Mouse (Mus musculus): ENCODE data around the gene Slc27a4. TPM values are rescaled to one million over a fixed set of nuclear protein-coding genes. Genes with fewer than 3 reads are reported as not detected.
A peak's percentile ranks its signal among the peaks of the same experiment; 100 is the strongest.

Gene Slc27a4
- polyA plus RNA-seq, 2 experiments = 1.5 to 2.3 TPM

DNA sequence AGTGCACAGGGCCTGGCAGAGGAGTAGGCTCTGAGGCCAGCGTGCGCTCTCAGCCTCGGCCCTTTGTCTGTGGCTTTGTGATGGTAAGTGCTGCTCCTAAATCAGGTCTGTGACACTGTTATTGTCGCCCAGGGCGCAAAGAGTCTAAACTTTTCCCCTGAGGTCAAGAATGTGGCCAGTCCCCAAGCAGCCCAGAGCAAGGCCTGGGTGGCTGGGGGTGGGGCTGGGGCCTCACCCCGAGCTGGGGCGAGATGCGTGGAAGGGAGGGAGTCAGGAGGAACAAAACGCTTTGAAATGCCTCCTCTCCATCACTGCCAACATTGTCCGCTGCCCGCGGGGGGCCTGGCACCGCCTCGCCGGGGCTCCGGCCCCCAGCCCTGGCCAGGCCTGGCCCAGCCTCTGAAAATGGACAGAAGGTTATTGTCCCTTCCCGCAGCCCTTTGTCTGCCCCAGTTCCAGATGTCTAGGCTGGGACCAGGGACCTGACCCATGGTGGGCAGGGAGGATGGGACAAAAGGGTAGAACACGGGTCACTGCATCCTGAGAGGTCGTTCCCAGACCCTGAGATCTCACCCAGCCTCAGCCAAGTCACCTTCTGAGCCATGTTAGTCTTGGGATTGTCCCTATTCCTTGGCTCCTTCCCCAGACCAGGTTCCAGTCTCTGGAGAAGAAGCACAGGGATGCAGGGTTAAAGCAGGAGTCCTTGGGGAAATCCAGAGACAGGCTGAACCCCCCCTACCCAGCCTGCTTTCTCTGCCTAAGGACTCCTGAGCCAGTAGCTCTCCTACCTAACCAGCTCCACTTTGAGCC is 54.2 kb downstream of the Slc27a4 start:
- no peaks in the 10 kb centered on the region for H3K36me3 ChIP-seq (replicated peaks; ENCODE audit: control insufficient read depth, insufficient read depth, low read depth)
- H3K9me3 ChIP-seq (ENCODE audit: control insufficient read depth, low read length) = no peaks in the 10 kb centered on the region
- ATAC-seq (ENCODE audit: insufficient read depth) (no peak), DNase-seq (ENCODE audit: low read depth in 3 of 3, low spot score in 3 of 3) (no peak)
- no peak overlapping the region for H3K27ac ChIP-seq
- no peak overlapping the region for H3K4me3 ChIP-seq (ENCODE audit: insufficient read depth in 1 of 2, low read depth in 2 of 2, low read length in 2 of 2)
- WGBS (ENCODE audit: insufficient replicate concordance) = 39% methylated on average over 19 of the region's 19 CpGs
- no peaks in the 10 kb centered on the region for H3K27me3 ChIP-seq (ENCODE audit: control insufficient read depth, insufficient read depth, low read length)
- H3K9ac ChIP-seq (replicated peaks) = no peak overlapping the region
- H3K4me2 ChIP-seq (ENCODE audit: low read depth) = no peak overlapping the region
- no peaks in the 10 kb centered on the region for H3K4me1 ChIP-seq (replicated peaks; ENCODE audit: control insufficient read depth in 2 of 2, insufficient read depth in 2 of 2, low read length in 1 of 2)
- TF ChIP-seq CTCF (IDR thresholded peaks at IDR 0.05; ENCODE audit: low read depth) = no peak
- TF ChIP-seq EP300 (IDR thresholded peaks at IDR 0.05; ENCODE audit: low read depth) = no peak

DNA sequence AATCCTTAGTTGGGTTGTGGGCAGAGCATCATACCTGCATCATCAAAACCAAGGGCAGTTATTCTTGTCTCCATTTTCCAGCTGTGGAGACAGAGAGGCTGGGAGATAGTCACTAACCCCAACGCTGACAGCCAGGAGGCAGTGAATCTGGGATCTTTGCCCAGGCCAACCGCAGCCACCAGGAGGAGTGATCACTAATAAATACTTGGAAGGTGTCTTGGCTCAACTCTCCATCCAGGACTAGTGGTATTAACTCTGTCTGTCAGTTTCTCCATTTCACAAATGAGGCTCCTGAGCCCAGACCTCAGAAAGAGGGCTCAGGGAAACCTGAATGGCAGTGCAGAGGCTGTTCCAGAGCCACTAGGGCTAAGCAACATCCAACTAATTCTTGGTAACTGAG is 54.9 kb downstream of the Slc27a4 start:
- WGBS (ENCODE audit: insufficient replicate concordance) = 44% methylated on average over 2 of the region's 2 CpGs
- TF ChIP-seq EP300 (IDR thresholded peaks at IDR 0.05; ENCODE audit: low read depth) (no peak), CTCF (IDR thresholded peaks at IDR 0.05; ENCODE audit: low read depth) (0 out of 2 replicates have a peak, but pooled peaks have one; percentile 7)
- H3K4me1 ChIP-seq (replicated peaks; ENCODE audit: control insufficient read depth in 2 of 2, insufficient read depth in 2 of 2, low read length in 1 of 2) = no peaks in the 10 kb centered on the region
- H3K9ac ChIP-seq (replicated peaks) = no peak overlapping the region
- H3K27ac ChIP-seq = no peak overlapping the region
- no peaks in the 10 kb centered on the region for H3K36me3 ChIP-seq (replicated peaks; ENCODE audit: control insufficient read depth, insufficient read depth, low read depth)
- no peaks in the 10 kb centered on the region for H3K9me3 ChIP-seq (ENCODE audit: control insufficient read depth, low read length)
- H3K4me3 ChIP-seq (ENCODE audit: insufficient read depth in 1 of 2, low read depth in 2 of 2, low read length in 2 of 2) = no peak overlapping the region
- no peak overlapping the region for H3K4me2 ChIP-seq (ENCODE audit: low read depth)
- no peak for ATAC-seq (ENCODE audit: insufficient read depth)
- no peak for DNase-seq (ENCODE audit: low read depth in 3 of 3, low spot score in 3 of 3)
- H3K27me3 ChIP-seq (ENCODE audit: control insufficient read depth, insufficient read depth, low read length) = no peaks in the 10 kb centered on the region

DNA sequence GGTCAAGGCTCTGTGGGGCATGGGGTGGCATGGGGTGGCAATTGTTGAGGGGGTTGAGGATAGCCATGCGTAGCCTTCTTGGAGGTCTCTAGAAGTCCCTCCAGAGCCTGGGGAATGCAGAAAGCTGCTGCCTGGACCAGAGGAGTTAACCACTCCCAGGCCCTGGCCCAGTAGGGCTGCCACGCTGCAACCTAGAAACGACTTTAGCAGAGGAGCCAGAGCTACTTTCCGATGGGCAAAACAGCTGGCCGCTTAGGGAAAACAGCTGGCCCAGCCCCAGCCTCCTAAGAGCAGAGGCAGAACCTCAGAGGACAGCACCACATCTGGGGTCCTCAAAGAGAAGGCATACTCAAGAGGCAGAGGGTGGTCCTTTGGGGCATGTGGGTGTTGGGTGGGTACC is 55.5 kb downstream of the Slc27a4 start:
- Histone ChIP-seq H3K4me2 (ENCODE audit: low read depth) (no peak overlapping the region), H3K4me3 (ENCODE audit: insufficient read depth in 1 of 2, low read depth in 2 of 2, low read length in 2 of 2) (no peak overlapping the region), H3K27ac (no peak overlapping the region), H3K36me3 (replicated peaks; ENCODE audit: control insufficient read depth, insufficient read depth, low read depth) (no peaks in the 10 kb centered on the region), H3K4me1 (replicated peaks; ENCODE audit: control insufficient read depth in 2 of 2, insufficient read depth in 2 of 2, low read length in 1 of 2) (no peaks in the 10 kb centered on the region), H3K9ac (replicated peaks) (no peak overlapping the region), H3K27me3 (ENCODE audit: control insufficient read depth, insufficient read depth, low read length) (no peaks in the 10 kb centered on the region), H3K9me3 (ENCODE audit: control insufficient read depth, low read length) (no peaks in the 10 kb centered on the region)
- no peak for ATAC-seq (ENCODE audit: insufficient read depth)
- DNase-seq (ENCODE audit: low read depth in 3 of 3, low spot score in 3 of 3) = no peak
- 72% methylated on average over 5 of the region's 5 CpGs for WGBS (ENCODE audit: insufficient replicate concordance)
- TF ChIP-seq EP300 (IDR thresholded peaks at IDR 0.05; ENCODE audit: low read depth) = no peak
- TF ChIP-seq CTCF (IDR thresholded peaks at IDR 0.05; ENCODE audit: low read depth) = no peak

DNA sequence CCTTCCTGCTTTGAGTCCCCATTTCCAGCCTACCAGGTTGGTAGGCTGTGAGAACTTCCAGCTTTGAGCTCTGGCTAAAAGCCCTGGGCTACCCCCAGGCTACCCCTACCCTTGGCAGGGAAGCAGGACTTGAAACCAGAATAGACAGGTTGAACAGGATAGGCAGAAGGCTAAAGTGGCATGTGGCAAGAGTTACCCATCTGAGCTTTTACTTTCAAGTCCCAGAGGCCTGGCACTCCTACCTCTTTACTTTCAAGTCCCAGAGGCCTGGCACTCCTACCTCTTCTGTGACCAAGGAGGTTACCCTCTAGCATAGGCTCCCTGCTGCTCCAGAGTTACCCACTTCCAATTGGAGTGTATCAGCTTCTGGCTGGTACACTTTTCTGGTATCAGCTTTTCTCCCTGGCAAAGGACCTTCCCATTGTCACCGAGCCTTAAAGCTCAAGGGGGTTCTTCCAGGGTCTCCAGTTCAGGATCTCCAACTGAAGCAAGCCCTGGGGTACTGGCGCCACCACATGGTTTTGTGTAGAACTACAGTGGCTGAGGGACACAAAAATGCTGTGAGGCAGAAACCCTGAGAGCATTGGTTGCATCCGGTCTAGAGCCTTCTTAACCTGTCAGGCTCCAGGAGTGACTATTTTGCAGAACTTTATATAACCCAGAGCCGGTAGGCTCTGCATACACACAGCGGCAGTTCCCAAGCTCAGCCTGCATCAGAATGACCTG is 56.5 kb downstream of the Slc27a4 start:
- no peak for ATAC-seq (ENCODE audit: insufficient read depth)
- no peak overlapping the region for H3K4me3 ChIP-seq (ENCODE audit: insufficient read depth in 1 of 2, low read depth in 2 of 2, low read length in 2 of 2)
- no peak overlapping the region for H3K4me2 ChIP-seq (ENCODE audit: low read depth)
- TF ChIP-seq EP300 (IDR thresholded peaks at IDR 0.05; ENCODE audit: low read depth) = no peak
- TF ChIP-seq CTCF (IDR thresholded peaks at IDR 0.05; ENCODE audit: low read depth) = peak; percentile 76
- no peaks in the 10 kb centered on the region for H3K9me3 ChIP-seq (ENCODE audit: control insufficient read depth, low read length)
- no peak overlapping the region for H3K27ac ChIP-seq
- H3K9ac ChIP-seq (replicated peaks) = no peak overlapping the region
- 9% methylated on average over 5 of the region's 5 CpGs for WGBS (ENCODE audit: insufficient replicate concordance)
- no peaks in the 10 kb centered on the region for H3K36me3 ChIP-seq (replicated peaks; ENCODE audit: control insufficient read depth, insufficient read depth, low read depth)
- peak in 2 of 3 experiments; percentile 10 to 16 for DNase-seq (ENCODE audit: low read depth in 3 of 3, low spot score in 3 of 3)
- H3K4me1 ChIP-seq (replicated peaks; ENCODE audit: control insufficient read depth in 2 of 2, insufficient read depth in 2 of 2, low read length in 1 of 2) = no peaks in the 10 kb centered on the region
- no peaks in the 10 kb centered on the region for H3K27me3 ChIP-seq (ENCODE audit: control insufficient read depth, insufficient read depth, low read length)

DNA sequence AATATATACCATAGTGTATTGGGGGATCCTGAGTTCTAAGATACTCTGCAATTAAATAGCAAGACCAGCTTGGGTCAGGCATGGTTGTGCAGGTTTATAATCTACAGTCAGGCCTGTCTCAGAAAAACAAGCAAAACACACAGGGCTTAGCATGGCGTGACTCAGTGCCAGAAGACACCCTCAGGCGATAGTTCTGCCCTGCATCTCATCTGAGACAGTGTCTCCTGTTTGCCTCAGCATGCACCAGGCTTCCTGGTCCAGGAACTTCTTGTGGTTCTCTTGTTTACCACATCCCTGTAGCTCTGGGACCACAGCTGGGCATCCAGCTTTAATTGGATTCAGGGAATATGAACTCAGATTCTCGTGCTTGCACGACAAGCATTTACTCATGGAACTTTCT is 62.7 kb downstream of the Slc27a4 start:
- peaks cover 2 to 3% of the 10 kb centered on the region in 2 experiments for H3K4me1 ChIP-seq (replicated peaks; ENCODE audit: control insufficient read depth in 2 of 2, insufficient read depth in 2 of 2, low read length in 1 of 2)
- no peak overlapping the region for H3K4me2 ChIP-seq (ENCODE audit: low read depth)
- H3K27me3 ChIP-seq (ENCODE audit: control insufficient read depth, insufficient read depth, low read length) = no peaks in the 10 kb centered on the region
- 54% methylated on average over 4 of the region's 4 CpGs for WGBS (ENCODE audit: insufficient replicate concordance)
- H3K4me3 ChIP-seq (ENCODE audit: insufficient read depth in 1 of 2, low read depth in 2 of 2, low read length in 2 of 2) = no peak overlapping the region
- H3K9me3 ChIP-seq (ENCODE audit: control insufficient read depth, low read length) = no peaks in the 10 kb centered on the region
- DNase-seq (ENCODE audit: low read depth in 3 of 3, low spot score in 3 of 3) (no peak), ATAC-seq (ENCODE audit: insufficient read depth) (no peak)
- no peak overlapping the region for H3K9ac ChIP-seq (replicated peaks)
- TF ChIP-seq EP300 (IDR thresholded peaks at IDR 0.05; ENCODE audit: low read depth) (no peak), CTCF (IDR thresholded peaks at IDR 0.05; ENCODE audit: low read depth) (no peak)
- no peaks in the 10 kb centered on the region for H3K36me3 ChIP-seq (replicated peaks; ENCODE audit: control insufficient read depth, insufficient read depth, low read depth)
- H3K27ac ChIP-seq = no peak overlapping the region

Small RNA genes lying within 50 kb of the gene (microRNA-seq; reads per million reads assigned to microRNA genes)
- not detected for gene Mir219a-2
- gene Mir219b = not detected

Other genes with a start within 250 kb of the Slc27a4 start
- 10.1 and 11.1 TPM in 2 replicates for gene Rapgef1, start 182.9 kb upstream of the Slc27a4 start, polyA plus RNA-seq (2012; rRNA removed)
- gene Rapgef1, start 182.9 kb upstream of the Slc27a4 start, polyA plus RNA-seq (2014; fragmentation: Nextera tagmentation; extraction: Ambion mirVana) = 3.9 and 5.5 TPM in 2 replicates
- 0.39 and 0.64 TPM in 2 replicates for gene Gm13420, start 50.9 kb upstream of the Slc27a4 start, polyA plus RNA-seq (2012; rRNA removed)
- gene Gm13420, start 50.9 kb upstream of the Slc27a4 start, polyA plus RNA-seq (2014; fragmentation: Nextera tagmentation; extraction: Ambion mirVana) = 0.34 and 0.38 TPM in 2 replicates
- not detected in 2 replicates for gene Gm13547, start 43.3 kb upstream of the Slc27a4 start, polyA plus RNA-seq (2012; rRNA removed)
- not detected in 2 replicates for gene Gm13547, start 43.3 kb upstream of the Slc27a4 start, polyA plus RNA-seq (2014; fragmentation: Nextera tagmentation; extraction: Ambion mirVana)
- gene Coq4, start 15.1 kb upstream of the Slc27a4 start, polyA plus RNA-seq (2012; rRNA removed) = 8.4 and 10.0 TPM in 2 replicates
- 11.6 and 13.4 TPM in 2 replicates for gene Coq4, start 15.1 kb upstream of the Slc27a4 start, polyA plus RNA-seq (2014; fragmentation: Nextera tagmentation; extraction: Ambion mirVana)
- gene Trub2, start 14.1 kb upstream of the Slc27a4 start, polyA plus RNA-seq (2012; rRNA removed) = 11.2 and 15.1 TPM in 2 replicates
- 9.3 and 11.8 TPM in 2 replicates for gene Trub2, start 14.1 kb upstream of the Slc27a4 start, polyA plus RNA-seq (2014; fragmentation: Nextera tagmentation; extraction: Ambion mirVana)
- gene Urm1, start 17.4 kb downstream of the Slc27a4 start, polyA plus RNA-seq (2012; rRNA removed) = 14.5 and 17.7 TPM in 2 replicates
- 7.4 and 8.4 TPM in 2 replicates for gene Urm1, start 17.4 kb downstream of the Slc27a4 start, polyA plus RNA-seq (2014; fragmentation: Nextera tagmentation; extraction: Ambion mirVana)
- 20.1 and 20.4 TPM in 2 replicates for gene Cercam, start 66.5 kb downstream of the Slc27a4 start, polyA plus RNA-seq (2012; rRNA removed)
- 16.6 and 23.1 TPM in 2 replicates for gene Cercam, start 66.5 kb downstream of the Slc27a4 start, polyA plus RNA-seq (2014; fragmentation: Nextera tagmentation; extraction: Ambion mirVana)
- 21.0 and 29.6 TPM in 2 replicates for gene Odf2, start 86.6 kb downstream of the Slc27a4 start, polyA plus RNA-seq (2012; rRNA removed)
- 23.5 and 29.1 TPM in 2 replicates for gene Odf2, start 86.6 kb downstream of the Slc27a4 start, polyA plus RNA-seq (2014; fragmentation: Nextera tagmentation; extraction: Ambion mirVana)
- 11.2 and 13.5 TPM in 2 replicates for gene Gle1, start 132.8 kb downstream of the Slc27a4 start, polyA plus RNA-seq (2012; rRNA removed)
- gene Gle1, start 132.8 kb downstream of the Slc27a4 start, polyA plus RNA-seq (2014; fragmentation: Nextera tagmentation; extraction: Ambion mirVana) = 17.6 and 20.5 TPM in 2 replicates
- gene Sptan1, start 162.9 kb downstream of the Slc27a4 start, polyA plus RNA-seq (2012; rRNA removed) = 11.5 and 21.1 TPM in 2 replicates
- 14.5 and 14.6 TPM in 2 replicates for gene Sptan1, start 162.9 kb downstream of the Slc27a4 start, polyA plus RNA-seq (2014; fragmentation: Nextera tagmentation; extraction: Ambion mirVana)
- gene Wdr34, start 246.2 kb downstream of the Slc27a4 start, polyA plus RNA-seq (2012; rRNA removed) = 5.6 and 5.8 TPM in 2 replicates
- 6.0 and 6.8 TPM in 2 replicates for gene Wdr34, start 246.2 kb downstream of the Slc27a4 start, polyA plus RNA-seq (2014; fragmentation: Nextera tagmentation; extraction: Ambion mirVana)